Mouse (Mus musculus): ENCODE results near the gene Tlk1. TPM values are rescaled to one million over a fixed set of nuclear protein-coding genes. Genes with fewer than 3 reads are reported as not detected.

Gene Tlk1
- polyA plus RNA-seq, 1 experiment from 2014 or later, result 17.7 TPM

DNA sequence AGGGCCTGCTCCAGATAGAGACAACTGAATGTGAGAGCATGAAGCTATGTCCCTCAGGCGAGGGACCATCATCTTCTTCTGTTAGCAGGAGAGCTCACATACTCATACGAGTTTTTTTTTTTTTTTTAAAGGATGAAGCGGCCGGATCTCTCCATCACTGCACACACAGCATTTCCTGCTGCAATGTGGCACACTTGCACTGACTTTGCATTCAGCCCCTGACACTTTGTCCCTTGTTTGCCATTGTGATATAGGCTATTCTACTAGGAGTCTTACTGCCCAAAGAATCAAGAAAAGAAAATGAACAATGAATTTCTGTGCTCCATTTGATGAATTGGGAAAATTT, 10.8 kb upstream of the Tlk1 start:
- WGBS, result 76% methylated on average over 4 of the region's 4 CpGs
- H3K36me3 ChIP-seq (ENCODE audit: control insufficient read depth, insufficient read depth, low read length), result no peaks in the 10 kb centered on the region
- ATAC-seq, result no peak

DNA sequence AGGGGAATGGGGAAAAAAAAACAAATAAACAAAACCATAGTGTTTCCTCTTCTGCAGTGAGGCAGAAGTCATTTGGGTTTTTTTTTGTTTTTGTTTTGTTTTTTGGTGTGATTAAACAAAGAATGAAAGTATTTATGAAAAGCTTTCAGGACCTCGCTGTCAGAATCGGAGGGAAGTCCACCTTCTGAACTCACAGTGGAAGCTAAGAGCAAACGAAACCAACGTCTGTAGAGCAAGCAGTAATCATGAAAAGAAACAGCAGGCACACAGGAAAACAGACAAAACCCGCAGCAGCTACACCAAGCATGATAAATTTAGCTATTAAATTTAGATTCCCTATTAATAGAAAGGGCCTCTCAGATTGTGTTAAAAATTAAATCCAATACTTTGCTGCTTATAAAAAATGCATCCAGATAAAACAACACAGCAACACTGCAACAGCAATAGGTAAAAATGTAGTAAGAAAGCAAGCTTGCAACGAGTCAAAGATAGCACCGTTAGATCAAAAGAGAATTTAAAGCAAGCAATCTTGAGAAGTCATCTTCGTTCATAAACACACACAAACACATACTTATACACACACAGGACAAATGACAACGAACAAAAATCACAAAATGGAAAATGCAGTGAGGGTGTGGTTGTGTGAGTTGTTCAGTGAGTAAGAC, 10.2 kb upstream of the Tlk1 start:
- no peaks in the 10 kb centered on the region for H3K36me3 ChIP-seq (ENCODE audit: control insufficient read depth, insufficient read depth, low read length)
- H3K4me3 ChIP-seq (ENCODE audit: low read length), result no peak overlapping the region
- ATAC-seq, result no peak
- no peak overlapping the region for H3K27ac ChIP-seq (ENCODE audit: low read depth, low read length)
- H3K9ac ChIP-seq (ENCODE audit: low read depth, low read length), result no peak overlapping the region
- WGBS, result 69% methylated on average over 9 of the region's 9 CpGs
- H3K27me3 ChIP-seq (replicated peaks; ENCODE audit: control insufficient read depth, insufficient read depth, low read length), result no peaks in the 10 kb centered on the region
- H3K4me1 ChIP-seq (ENCODE audit: control insufficient read depth, insufficient read depth, low read depth, low read length), result no peaks in the 10 kb centered on the region
- H3K4me2 ChIP-seq (ENCODE audit: low read length), result no peak overlapping the region
- no peaks in the 10 kb centered on the region for H3K9me3 ChIP-seq (ENCODE audit: control insufficient read depth, low read length)

More for the DNA sequence above, 10.8 kb upstream of the Tlk1 start:
- Histone ChIP-seq H3K9ac (ENCODE audit: low read depth, low read length) (no peak overlapping the region), H3K4me2 (ENCODE audit: low read length) (no peak overlapping the region), H3K27ac (ENCODE audit: low read depth, low read length) (no peak overlapping the region), H3K4me1 (ENCODE audit: control insufficient read depth, insufficient read depth, low read depth, low read length) (no peaks in the 10 kb centered on the region), H3K9me3 (ENCODE audit: control insufficient read depth, low read length) (no peaks in the 10 kb centered on the region), H3K27me3 (replicated peaks; ENCODE audit: control insufficient read depth, insufficient read depth, low read length) (no peaks in the 10 kb centered on the region), H3K4me3 (ENCODE audit: low read length) (no peak overlapping the region)

DNA sequence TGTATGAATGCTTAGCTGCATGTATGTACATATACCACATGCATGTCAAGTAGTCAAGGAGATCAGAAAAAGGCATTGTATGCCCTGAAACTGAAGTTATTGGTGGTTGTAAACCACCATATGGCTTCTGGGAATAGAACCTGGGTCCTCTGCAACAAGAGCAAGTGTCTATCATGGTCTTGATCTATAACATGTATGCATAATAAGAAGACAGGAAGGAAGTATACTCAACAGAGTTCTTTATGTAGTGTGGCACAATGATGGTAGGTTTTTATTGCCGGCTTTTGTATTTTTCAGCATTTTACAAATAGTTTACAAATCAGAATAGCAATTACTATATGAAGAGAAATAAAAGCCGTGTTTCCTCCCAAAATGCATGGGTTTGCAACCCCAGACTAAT, 9.7 kb upstream of the Tlk1 start:
- ATAC-seq, result no peak

DNA sequence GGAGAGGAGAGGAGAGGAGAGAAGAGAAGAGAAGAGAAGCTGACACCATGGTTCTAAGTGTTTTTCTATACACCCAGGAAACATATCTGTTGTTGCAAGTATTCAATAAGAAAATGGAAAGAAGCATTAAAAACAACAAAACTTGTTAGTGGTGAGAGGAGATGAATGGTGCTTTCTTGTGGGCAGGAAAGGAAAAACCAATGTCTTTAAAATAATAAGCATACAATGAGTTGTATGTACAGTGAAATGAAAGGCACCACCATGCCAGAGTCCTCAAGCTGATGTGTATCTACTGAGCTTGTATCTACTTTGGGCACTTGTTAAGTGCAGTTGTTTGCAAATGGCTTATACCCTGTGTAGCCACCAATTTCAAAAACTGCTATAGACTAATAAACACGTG, 7.7 kb upstream of the Tlk1 start:
- no peak for ATAC-seq
- Histone ChIP-seq H3K4me2 (ENCODE audit: low read length) (no peak overlapping the region), H3K4me1 (ENCODE audit: control insufficient read depth, insufficient read depth, low read depth, low read length) (no peaks in the 10 kb centered on the region), H3K9me3 (ENCODE audit: control insufficient read depth, low read length) (no peaks in the 10 kb centered on the region), H3K9ac (ENCODE audit: low read depth, low read length) (no peak overlapping the region), H3K27me3 (replicated peaks; ENCODE audit: control insufficient read depth, insufficient read depth, low read length) (no peaks in the 10 kb centered on the region), H3K4me3 (ENCODE audit: low read length) (no peak overlapping the region), H3K27ac (ENCODE audit: low read depth, low read length) (no peak overlapping the region), H3K36me3 (ENCODE audit: control insufficient read depth, insufficient read depth, low read length) (no peaks in the 10 kb centered on the region)
- WGBS, result 62% methylated on average over 1 of the region's 1 CpGs

More for the DNA sequence above, 9.7 kb upstream of the Tlk1 start:
- Histone ChIP-seq H3K4me1 (ENCODE audit: control insufficient read depth, insufficient read depth, low read depth, low read length) (no peaks in the 10 kb centered on the region), H3K27ac (ENCODE audit: low read depth, low read length) (no peak overlapping the region), H3K27me3 (replicated peaks; ENCODE audit: control insufficient read depth, insufficient read depth, low read length) (no peaks in the 10 kb centered on the region), H3K9ac (ENCODE audit: low read depth, low read length) (no peak overlapping the region), H3K4me2 (ENCODE audit: low read length) (no peak overlapping the region), H3K36me3 (ENCODE audit: control insufficient read depth, insufficient read depth, low read length) (no peaks in the 10 kb centered on the region), H3K4me3 (ENCODE audit: low read length) (no peak overlapping the region), H3K9me3 (ENCODE audit: control insufficient read depth, low read length) (no peaks in the 10 kb centered on the region)
- WGBS, result 82% methylated on average over 2 of the region's 2 CpGs

DNA sequence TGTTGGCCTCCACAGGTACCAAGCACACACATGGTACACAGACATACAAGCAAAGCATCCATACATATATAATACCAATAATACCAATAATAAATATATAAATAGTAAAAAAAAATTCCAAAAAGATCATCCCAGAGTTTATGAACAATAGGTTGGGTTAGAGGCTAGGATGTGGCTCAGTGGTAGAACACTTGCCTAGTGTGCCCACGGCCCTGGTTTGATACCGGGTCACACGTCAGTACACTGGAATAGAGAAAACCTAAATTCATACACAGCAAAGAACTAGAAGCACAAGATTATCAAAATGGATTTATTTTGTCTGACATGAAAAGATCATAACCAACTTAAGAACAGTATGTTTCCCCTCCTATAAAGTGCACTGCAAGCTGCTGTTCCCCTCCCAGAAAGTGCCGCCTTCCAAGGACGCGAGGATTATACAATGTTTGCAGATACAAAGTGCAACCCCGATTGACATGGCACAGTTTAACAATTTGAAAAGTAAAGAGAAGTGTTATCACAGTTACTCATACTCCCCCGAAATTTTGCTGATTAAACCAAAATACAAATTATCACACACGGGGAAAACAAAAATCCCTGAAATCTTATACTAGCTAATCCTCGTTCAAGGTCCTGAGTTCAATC, 6.3 kb upstream of the Tlk1 start:
- Histone ChIP-seq H3K9ac (ENCODE audit: low read depth, low read length) (no peak overlapping the region), H3K36me3 (ENCODE audit: control insufficient read depth, insufficient read depth, low read length) (no peaks in the 10 kb centered on the region), H3K27ac (ENCODE audit: low read depth, low read length) (no peak overlapping the region), H3K4me3 (ENCODE audit: low read length) (no peak overlapping the region), H3K27me3 (replicated peaks; ENCODE audit: control insufficient read depth, insufficient read depth, low read length) (no peaks in the 10 kb centered on the region), H3K9me3 (ENCODE audit: control insufficient read depth, low read length) (no peaks in the 10 kb centered on the region), H3K4me2 (ENCODE audit: low read length) (no peak overlapping the region), H3K4me1 (ENCODE audit: control insufficient read depth, insufficient read depth, low read depth, low read length) (no peaks in the 10 kb centered on the region; the same call in 1 of the 2 replicates)
- ATAC-seq, result no peak
- WGBS, result 95% methylated on average over 10 of the region's 10 CpGs

DNA sequence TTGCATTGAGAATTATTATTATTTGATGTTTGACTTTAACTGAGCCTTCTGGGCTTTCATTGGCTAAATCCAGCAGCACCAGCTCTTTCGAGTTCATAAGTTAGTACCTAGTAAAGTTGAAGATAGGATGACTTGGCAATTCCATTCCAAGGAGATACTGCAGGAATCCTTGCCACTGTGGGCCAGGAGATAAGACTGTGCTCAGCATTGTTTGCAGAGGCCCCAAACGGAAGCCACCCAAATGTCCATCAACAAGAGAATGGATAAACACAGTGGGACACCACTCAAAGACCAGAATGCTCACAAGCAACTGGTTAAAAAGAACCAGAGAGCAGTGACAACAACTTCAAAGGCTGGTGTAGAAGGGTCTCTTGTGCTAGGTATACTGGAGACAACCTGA, 5.2 kb upstream of the Tlk1 start:
- no peak for ATAC-seq
- H3K27ac ChIP-seq (ENCODE audit: low read depth, low read length), result no peak overlapping the region
- no peaks in the 10 kb centered on the region; the same call in 1 of the 2 replicates for H3K4me1 ChIP-seq (ENCODE audit: control insufficient read depth, insufficient read depth, low read depth, low read length)
- H3K27me3 ChIP-seq (replicated peaks; ENCODE audit: control insufficient read depth, insufficient read depth, low read length), result no peaks in the 10 kb centered on the region
- no peak overlapping the region for H3K4me2 ChIP-seq (ENCODE audit: low read length)
- WGBS, result 61% methylated on average over 2 of the region's 2 CpGs
- H3K9me3 ChIP-seq (ENCODE audit: control insufficient read depth, low read length), result no peaks in the 10 kb centered on the region
- H3K4me3 ChIP-seq (ENCODE audit: low read length), result no peak overlapping the region
- H3K36me3 ChIP-seq (ENCODE audit: control insufficient read depth, insufficient read depth, low read length), result no peaks in the 10 kb centered on the region
- no peak overlapping the region for H3K9ac ChIP-seq (ENCODE audit: low read depth, low read length)

DNA sequence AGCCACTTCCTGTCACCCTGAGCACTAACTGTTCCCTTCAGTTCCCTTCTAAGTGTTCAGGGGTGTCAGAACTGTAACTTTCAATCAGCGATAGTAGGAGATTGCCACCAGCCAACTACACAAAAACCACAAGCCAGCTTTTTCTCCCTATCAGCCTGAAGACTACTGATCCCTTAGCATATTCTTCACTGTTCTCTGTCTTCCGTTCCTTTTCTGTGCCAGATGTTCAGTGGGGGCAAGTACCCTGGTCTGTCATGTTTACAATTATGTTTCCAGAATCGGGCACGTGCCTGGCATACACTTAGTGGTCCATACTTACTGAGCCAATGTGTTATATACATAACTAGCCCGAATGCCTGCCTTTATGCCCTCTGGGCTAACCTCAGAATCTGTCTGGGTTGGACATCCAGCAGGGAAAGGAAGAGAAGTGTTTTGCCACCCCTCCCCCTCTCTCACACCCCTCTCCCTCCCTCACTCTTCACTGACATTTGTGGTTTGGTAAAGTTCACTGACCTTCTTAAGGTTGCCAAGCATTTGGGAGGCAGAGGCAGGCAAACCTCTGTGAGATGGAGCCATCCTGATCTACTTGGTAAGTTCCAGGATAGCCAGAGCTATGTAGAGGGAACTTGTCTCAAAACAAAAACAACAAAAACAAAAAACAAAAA, 4.5 kb upstream of the Tlk1 start:
- Histone ChIP-seq H3K27me3 (replicated peaks; ENCODE audit: control insufficient read depth, insufficient read depth, low read length) (no peaks in the 10 kb centered on the region), H3K27ac (ENCODE audit: low read depth, low read length) (no peak overlapping the region), H3K9me3 (ENCODE audit: control insufficient read depth, low read length) (no peaks in the 10 kb centered on the region), H3K4me1 (ENCODE audit: control insufficient read depth, insufficient read depth, low read depth, low read length) (no peaks in the 10 kb centered on the region; the same call in 1 of the 2 replicates), H3K4me3 (ENCODE audit: low read length) (no peak overlapping the region), H3K4me2 (ENCODE audit: low read length) (no peak overlapping the region), H3K36me3 (ENCODE audit: control insufficient read depth, insufficient read depth, low read length) (no peaks in the 10 kb centered on the region), H3K9ac (ENCODE audit: low read depth, low read length) (no peak overlapping the region)
- WGBS, result 90% methylated on average over 5 of the region's 5 CpGs
- no peak for ATAC-seq

DNA sequence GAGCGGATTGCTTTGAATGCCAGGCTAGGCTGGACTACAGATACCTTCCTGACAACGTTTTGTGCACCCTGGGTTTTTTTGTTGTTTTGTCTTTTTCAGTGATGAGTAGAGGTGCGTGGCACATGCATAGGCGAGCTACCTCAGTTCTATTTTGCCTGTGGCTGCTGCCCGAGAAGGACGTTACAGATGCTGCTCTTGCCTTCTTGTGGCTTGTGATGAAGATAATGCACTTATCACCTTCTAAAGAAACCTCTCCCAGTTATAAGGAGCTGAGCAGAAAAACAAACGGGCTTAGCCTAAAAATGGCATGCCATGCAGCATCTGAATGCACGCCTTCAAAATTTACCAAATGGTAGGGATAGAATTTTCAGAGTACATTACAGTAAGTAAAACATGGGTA, 2.3 kb upstream of the Tlk1 start:
- H3K36me3 ChIP-seq (ENCODE audit: control insufficient read depth, insufficient read depth, low read length), result no peaks in the 10 kb centered on the region
- no peak overlapping the region for H3K4me3 ChIP-seq (ENCODE audit: low read length)
- H3K9me3 ChIP-seq (ENCODE audit: control insufficient read depth, low read length), result no peaks in the 10 kb centered on the region
- no peaks in the 10 kb centered on the region for H3K27me3 ChIP-seq (replicated peaks; ENCODE audit: control insufficient read depth, insufficient read depth, low read length)
- no peak overlapping the region for H3K9ac ChIP-seq (ENCODE audit: low read depth, low read length)
- no peak overlapping the region for H3K4me2 ChIP-seq (ENCODE audit: low read length)
- H3K27ac ChIP-seq (ENCODE audit: low read depth, low read length), result no peak overlapping the region
- whole genome bisulfite sequencing, result 90% methylated on average over 8 of the region's 8 CpGs
- no peak for ATAC-seq
- peaks cover 6% of the 10 kb centered on the region for H3K4me1 ChIP-seq (ENCODE audit: control insufficient read depth, insufficient read depth, low read depth, low read length)

DNA sequence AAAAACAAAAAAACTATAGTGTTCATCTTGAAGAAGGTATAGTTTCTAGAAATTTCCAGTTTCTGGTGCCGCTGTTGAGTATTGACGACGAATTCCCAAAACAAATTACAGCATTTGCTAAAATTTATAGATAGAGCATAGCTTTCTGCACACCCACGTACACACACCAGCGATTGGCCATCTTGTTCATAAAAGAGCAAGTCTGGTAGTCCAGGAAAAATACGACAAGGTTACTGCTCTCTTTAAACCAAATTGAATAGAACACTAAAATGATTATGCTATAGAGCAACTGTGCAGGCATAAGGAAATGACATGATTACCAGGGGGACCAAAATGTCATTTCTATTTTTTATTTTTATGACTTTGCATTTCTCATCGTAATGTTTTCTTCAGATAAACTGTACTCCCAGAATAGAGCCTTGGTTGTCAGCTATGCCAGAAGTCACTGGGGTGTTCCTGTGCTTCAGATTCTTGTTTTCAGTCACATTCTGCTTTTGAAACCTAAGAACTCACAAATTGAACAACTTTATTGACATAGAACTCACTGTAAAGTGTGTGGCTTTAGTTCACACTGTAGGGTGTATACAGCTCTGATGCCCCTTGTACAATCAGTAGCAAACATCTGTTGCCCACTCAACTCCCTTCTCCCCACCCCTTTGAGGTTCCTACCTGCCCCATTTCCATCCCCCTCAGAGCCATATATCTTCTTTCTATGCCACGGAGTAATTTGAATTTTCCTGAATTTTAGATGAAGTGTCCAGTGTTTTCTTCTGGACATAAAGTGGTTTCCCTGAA, 1.1 kb upstream of the Tlk1 start:
- WGBS, result 69% methylated on average over 8 of the region's 8 CpGs
- no peak overlapping the region for H3K9ac ChIP-seq (ENCODE audit: low read depth, low read length)
- ATAC-seq, result no peak

More for the DNA sequence above, 1.1 kb upstream of the Tlk1 start:
- no peaks in the 10 kb centered on the region for H3K36me3 ChIP-seq (ENCODE audit: control insufficient read depth, insufficient read depth, low read length)
- no peaks in the 10 kb centered on the region for H3K9me3 ChIP-seq (ENCODE audit: control insufficient read depth, low read length)
- H3K27ac ChIP-seq (ENCODE audit: low read depth, low read length), result no peak overlapping the region
- H3K4me2 ChIP-seq (ENCODE audit: low read length), result peak overlapping the region; percentile 35; the same call in 1 of the 2 replicates
- peaks cover 10% of the 10 kb centered on the region for H3K4me1 ChIP-seq (ENCODE audit: control insufficient read depth, insufficient read depth, low read depth, low read length)
- no peak overlapping the region for H3K4me3 ChIP-seq (ENCODE audit: low read length)
- H3K27me3 ChIP-seq (replicated peaks; ENCODE audit: control insufficient read depth, insufficient read depth, low read length), result no peaks in the 10 kb centered on the region

Data from hindbrain, embryonic 16.5 days (tissue).